25 mouse cellular contexts compared by ENCODE assay signal in genomic region chr8:79277264-79277870, GRCm38 (mm10). TPM values are rescaled to one million over a fixed set of nuclear protein-coding genes. Genes with fewer than 3 reads are reported as not detected.
"Had no signal": no experiment of that assay in that cellular context is flagged by ENCODE, and none has a peak within 500 bp of the region (broad histone marks: within the 10 kb centered on the region; RNA-seq: fewer than 3 reads in every experiment).

No protein-coding gene starts in this region.

- H3K9ac ChIP-seq: liver, embryonic 13.5 days; midbrain, embryonic 15.5 days; neural tube, embryonic 12.5 days; neural tube, embryonic 15.5 days had no signal

- ATAC-seq: intestine, postnatal 0 days; midbrain, embryonic 15.5 days had no signal

- H3K27me3 ChIP-seq: liver, embryonic 13.5 days; megakaryocyte, embryonic 14.5 days; midbrain, embryonic 15.5 days; neural tube, embryonic 12.5 days; neural tube, embryonic 15.5 days had no signal

- H3K9me3 ChIP-seq: liver, embryonic 13.5 days; megakaryocyte, embryonic 14.5 days; midbrain, embryonic 10.5 days; midbrain, embryonic 15.5 days; neural tube, embryonic 12.5 days; neural tube, embryonic 15.5 days had no signal

- H3K4me1 ChIP-seq: megakaryocyte, embryonic 14.5 days; midbrain, embryonic 10.5 days; midbrain, embryonic 15.5 days; neural tube, embryonic 12.5 days; neural tube, embryonic 15.5 days had no signal

- H3K4me3 ChIP-seq: layer of hippocampus, adult 2 months; liver, embryonic 13.5 days; megakaryocyte, embryonic 14.5 days; midbrain, embryonic 10.5 days; midbrain, embryonic 15.5 days; neural tube, embryonic 12.5 days; neural tube, embryonic 15.5 days had no signal

- H3K27ac ChIP-seq: kidney, postnatal 0 days; layer of hippocampus, adult 2 months; liver, embryonic 13.5 days; midbrain, embryonic 10.5 days; midbrain, embryonic 15.5 days; neural tube, embryonic 12.5 days; neural tube, embryonic 15.5 days had no signal

- H3K4me2 ChIP-seq: liver, embryonic 13.5 days; midbrain, embryonic 15.5 days; neural tube, embryonic 12.5 days; neural tube, embryonic 15.5 days had no signal

- DNase-seq: kidney, adult 2 months; kidney, postnatal 25 days; layer of hippocampus, adult 9-11 months; liver, embryonic 13.5 days; lung, postnatal 36 days; retina, postnatal 1 day; right cerebral cortex, postnatal 25 days; thymus, adult 18-20 months; thymus, postnatal 36 days had no signal

RNA-seq across cellular contexts. Expression of gene 1700011L22Rik, which starts 29.0 kb away (rescaled TPM):
- polyA plus RNA-seq: intestine, embryonic 14.5 days; intestine, postnatal 0 days; kidney, adult 2 months; kidney, embryonic 14.5 days; kidney, postnatal 0 days; large intestine, adult 2 months; limb, embryonic 11.5 days; liver, adult 2 months; liver, embryonic 13.5 days; liver, embryonic 16.5 days; midbrain, embryonic 10.5 days; midbrain, embryonic 15.5 days; neural tube, embryonic 12.5 days; neural tube, embryonic 15.5 days; spleen, adult 2 months; stomach, embryonic 16.5 days had no signal
